Mouse (Mus musculus) midbrain, postnatal 0 days (tissue): ENCODE measurements at regions not wholly inside any gene's neighbourhood (a gene's known extent, or its start where the extent isn't known, plus 50 kb on each side); places are given as distances from the start of the nearest gene placed in this dataset.

Experiments used
- ATAC-seq: fragments of 200-750 bp; cut with Nextera tagmentation; 2 replicates; pipeline ENCODE4 v1.8.0; 2017; ENCODE audit warnings: moderate number of reproducible peaks, mild to moderate bottlenecking, moderate TSS enrichment, moderate library complexity; ENCODE audit not compliant: low FRiP score
- DNase-seq: peaks from one replicate; pipeline ENCODE4 v3.0.0-alpha.2; 2015; ENCODE audit warnings: low spot score
- H3K27ac ChIP-seq: fragments of 300-500 bp; sonication (generic); 2 replicates; pipeline ENCODE4 v1.5.1; 2014; ENCODE audit warnings: low read depth, mild to moderate bottlenecking, low read length, mixed read lengths
- H3K27me3 ChIP-seq: fragments of 300-500 bp; sonication (generic); 2 replicates; pipeline ENCODE4 v1.6.1; 2014; ENCODE audit warnings: low read length, control low read depth, mixed read lengths; ENCODE audit not compliant: insufficient read depth
- H3K36me3 ChIP-seq: fragments of 300-500 bp; sonication (generic); 2 replicates; pipeline ENCODE4 v1.6.1; 2014; ENCODE audit warnings: low read length, control low read depth, mixed read lengths; ENCODE audit not compliant: insufficient read depth
- H3K4me1 ChIP-seq: fragments of 300-500 bp; sonication (generic); 2 replicates; pipeline ENCODE4 v1.6.1; 2014; ENCODE audit warnings: mild to moderate bottlenecking, control low read depth, antibody characterized with exemption, low read length, mixed read lengths; ENCODE audit not compliant: insufficient read depth
- H3K4me2 ChIP-seq: fragments of 300-500 bp; sonication (generic); 2 replicates; pipeline ENCODE4 v1.6.1; 2014; ENCODE audit warnings: low read depth, mild to moderate bottlenecking, low read length, mixed read lengths; ENCODE audit not compliant: poor library complexity, severe bottlenecking
- H3K4me3 ChIP-seq: fragments of 300-500 bp; sonication (generic); 2 replicates; pipeline ENCODE4 v1.5.1; 2014; ENCODE audit warnings: low read depth, mild to moderate bottlenecking, low read length, moderate library complexity
- H3K9ac ChIP-seq: fragments of 300-500 bp; sonication (generic); replicated peaks from 2 replicates; pipeline ENCODE4 v1.6.1; 2014; ENCODE audit warnings: mild to moderate bottlenecking, low read length, moderate library complexity, mixed read lengths; ENCODE audit not compliant: poor library complexity, severe bottlenecking
- H3K9me3 ChIP-seq: fragments of 300-500 bp; sonication (generic); 2 replicates; pipeline ENCODE4 v1.6.1; 2016; ENCODE audit warnings: low read length, control low read depth
- CTCF ChIP-seq: IDR thresholded peaks from 2 replicates; pipeline ENCODE4 v1.5.1; 2016; ENCODE audit warnings: antibody characterized with exemption, mild to moderate bottlenecking
- WGBS: fragments of 180-500 bp; shearing (Covaris S2); extraction: QIAGEN DNeasy Blood & Tissue Kit; methylation state at CpG from one replicate; pipeline ENCODE4 v1.1.7; 2014; 5-methylcytosine and 5-hydroxymethylcytosine counted together

- Histone ChIP-seq H3K27ac (no peak overlapping the region), H3K27me3 (no peaks in the 10 kb centered on the region), H3K9me3 (no peaks in the 10 kb centered on the region), H3K4me3 (no peak overlapping the region), H3K9ac (no peak overlapping the region), H3K36me3 (no peaks in the 10 kb centered on the region), H3K4me2 (no peak overlapping the region), H3K4me1 (no peaks in the 10 kb centered on the region)
- DNase-seq (no peak), ATAC-seq (peak; percentile 77)
- no peak for TF ChIP-seq CTCF
Observed at GRCm38 (mm10) chr3:159689743-159690142, 90.8 kb downstream of the Rpe65 start.

- 48% methylated on average over 2 of the region's 2 CpGs for WGBS
- no peak overlapping the region for H3K27ac ChIP-seq
- TF ChIP-seq CTCF, result peak; percentile 59
- no peak overlapping the region for H3K4me3 ChIP-seq
- H3K27me3 ChIP-seq, result no peaks in the 10 kb centered on the region
- no peak overlapping the region for H3K9ac ChIP-seq
- DNase-seq (peak; percentile 3), ATAC-seq (no peak)
- no peaks in the 10 kb centered on the region for H3K4me1 ChIP-seq
- H3K9me3 ChIP-seq, result no peaks in the 10 kb centered on the region
- H3K36me3 ChIP-seq, result no peaks in the 10 kb centered on the region
- H3K4me2 ChIP-seq, result no peak overlapping the region
Observed at GRCm38 (mm10) chr3:159724340-159725119, 114.9 kb upstream of the Wls start.

GRCm38 (mm10) chr3:159732201-159732600 lies 107.3 kb upstream of the Wls start:
- no peak for TF ChIP-seq CTCF
- Histone ChIP-seq H3K4me1 (no peaks in the 10 kb centered on the region), H3K9ac (no peak overlapping the region), H3K27ac (no peak overlapping the region), H3K4me3 (no peak overlapping the region), H3K4me2 (no peak overlapping the region), H3K9me3 (no peaks in the 10 kb centered on the region), H3K36me3 (no peaks in the 10 kb centered on the region), H3K27me3 (no peaks in the 10 kb centered on the region)
- WGBS, result 60% methylated on average over 1 of the region's 1 CpGs
- DNase-seq (no peak), ATAC-seq (no peak)

- no peak overlapping the region for H3K4me3 ChIP-seq
- H3K4me1 ChIP-seq, result no peaks in the 10 kb centered on the region
- TF ChIP-seq CTCF, result no peak
- H3K27me3 ChIP-seq, result no peaks in the 10 kb centered on the region
- H3K4me2 ChIP-seq, result no peak overlapping the region
- DNase-seq (no peak), ATAC-seq (no peak)
- H3K9me3 ChIP-seq, result no peaks in the 10 kb centered on the region
- no peaks in the 10 kb centered on the region for H3K36me3 ChIP-seq
- H3K9ac ChIP-seq, result no peak overlapping the region
- no peak overlapping the region for H3K27ac ChIP-seq
Observed at GRCm38 (mm10) chr3:159733141-159733540, 106.3 kb upstream of the Wls start.

- H3K9ac ChIP-seq, result no peak overlapping the region
- no peak overlapping the region for H3K4me2 ChIP-seq
- 92% methylated on average over 1 of the region's 1 CpGs for WGBS
- no peaks in the 10 kb centered on the region for H3K9me3 ChIP-seq
- DNase-seq, result no peak
- no peak overlapping the region for H3K27ac ChIP-seq
- ATAC-seq, result no peak
- H3K4me3 ChIP-seq, result no peak overlapping the region
- no peak for TF ChIP-seq CTCF
- no peaks in the 10 kb centered on the region for H3K36me3 ChIP-seq
- H3K4me1 ChIP-seq, result no peaks in the 10 kb centered on the region
- H3K27me3 ChIP-seq, result no peaks in the 10 kb centered on the region
Observed at GRCm38 (mm10) chr3:159734547-159734946, 104.9 kb upstream of the Wls start.

GRCm38 (mm10) chr3:159736070-159736469 lies 103.4 kb upstream of the Wls start:
- no peaks in the 10 kb centered on the region for H3K36me3 ChIP-seq
- H3K4me2 ChIP-seq, result no peak overlapping the region
- H3K27me3 ChIP-seq, result no peaks in the 10 kb centered on the region
- WGBS, result 50% methylated on average over 1 of the region's 1 CpGs
- no peak overlapping the region for H3K27ac ChIP-seq
- no peak for TF ChIP-seq CTCF
- no peaks in the 10 kb centered on the region for H3K9me3 ChIP-seq
- DNase-seq (no peak), ATAC-seq (no peak)
- H3K9ac ChIP-seq, result no peak overlapping the region
- H3K4me1 ChIP-seq, result no peaks in the 10 kb centered on the region
- H3K4me3 ChIP-seq, result no peak overlapping the region
